Mouse (Mus musculus) heart, embryonic 12.5 days (tissue): ENCODE results near the gene 1700013G24Rik. TPM values are rescaled to one million over a fixed set of nuclear protein-coding genes. Genes with fewer than 3 reads are reported as not detected.
A peak's percentile ranks its signal among the peaks of the same experiment; 100 is the strongest.
"Not testable (repeated sequence)": the region's sequence is repeated elsewhere in the genome, so short reads cannot be mapped to it uniquely, and the experiment has no call there.

Experiments used
- ATAC-seq: fragments of 200-750 bp; cut with Nextera tagmentation; 2 replicates; pipeline ENCODE4 v1.8.0; 2017; ENCODE audit warnings: moderate TSS enrichment, moderate library complexity; ENCODE audit not compliant: insufficient number of reproducible peaks, low FRiP score
- H3K27ac ChIP-seq: fragments of 300-500 bp; sonication (generic); 2 replicates; pipeline ENCODE4 v1.5.1; 2016; ENCODE audit warnings: mild to moderate bottlenecking, moderate library complexity; ENCODE audit not compliant: poor library complexity, severe bottlenecking
- H3K27me3 ChIP-seq: fragments of 300-500 bp; sonication (generic); replicated peaks from 2 replicates; pipeline ENCODE4 v1.6.1; 2016; ENCODE audit warnings: mild to moderate bottlenecking, moderate library complexity
- H3K36me3 ChIP-seq: fragments of 300-500 bp; sonication (generic); 2 replicates; pipeline ENCODE4 v1.6.1; 2016; ENCODE audit warnings: mild to moderate bottlenecking, moderate library complexity
- H3K4me1 ChIP-seq: fragments of 300-500 bp; sonication (generic); replicated peaks from 2 replicates; pipeline ENCODE4 v1.6.1; 2016; ENCODE audit warnings: mild to moderate bottlenecking
- H3K4me2 ChIP-seq: fragments of 300-500 bp; sonication (generic); 2 replicates; pipeline ENCODE4 v1.6.1; 2016; ENCODE audit warnings: mild to moderate bottlenecking, moderate library complexity
- H3K4me3 ChIP-seq: fragments of 300-500 bp; sonication (generic); 2 replicates; pipeline ENCODE4 v1.5.1; 2016; ENCODE audit warnings: mild to moderate bottlenecking
- H3K9ac ChIP-seq: fragments of 300-500 bp; sonication (generic); 2 replicates; pipeline ENCODE4 v1.6.1; 2016; ENCODE audit warnings: mild to moderate bottlenecking, moderate library complexity
- H3K9me3 ChIP-seq: fragments of 300-500 bp; sonication (generic); replicated peaks from 2 replicates; pipeline ENCODE4 v1.6.1; 2016; ENCODE audit warnings: mild to moderate bottlenecking, moderate library complexity
- WGBS: fragments of 180-500 bp; shearing (Covaris S2); methylation state at CpG from one replicate; pipeline ENCODE4 v1.1.7; 2016; 5-methylcytosine and 5-hydroxymethylcytosine counted together
- polyA plus RNA-seq: library from polyadenylated mRNA; unstranded; fragments of >200 nt; fragmentation: Nextera tagmentation; extraction: Ambion mirVana; gene quantifications from 2 replicates; pipeline ENCODE4 v1.2.1, GENCODE M21; 2016

Gene 1700013G24Rik
- not detected in 2 replicates for polyA plus RNA-seq

DNA sequence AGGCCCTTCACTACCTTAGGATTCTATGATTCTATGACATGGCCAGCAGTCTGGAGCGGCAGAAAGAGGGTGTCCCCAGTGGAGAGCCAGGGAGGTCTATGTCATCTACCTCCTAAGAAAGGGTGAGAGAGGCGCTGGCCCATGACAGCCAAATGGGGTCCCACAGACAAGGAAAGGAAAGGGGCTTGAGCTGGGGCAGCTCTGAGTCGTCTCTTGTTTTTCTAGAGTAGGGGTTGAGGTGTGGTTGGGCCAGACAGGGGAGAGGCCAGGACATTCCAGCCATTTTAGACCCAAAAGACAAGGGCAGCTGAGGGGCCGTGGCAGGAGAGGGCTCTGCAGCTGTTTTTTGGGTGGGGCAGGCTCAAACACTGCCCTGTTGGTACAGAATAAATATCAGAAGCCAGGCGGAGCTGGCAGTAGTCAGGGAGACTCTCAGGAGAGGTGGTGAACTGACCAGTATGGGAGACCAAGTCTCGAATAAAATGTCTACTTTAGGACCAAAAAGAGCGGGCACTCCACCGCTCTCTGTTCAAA, at the start of gene 1700013G24Rik:
Gene 1700013G24Rik, plus strand, starts transcription at position 51 of the 534 bp plus-strand sequence.
- H3K4me2 ChIP-seq: no peak within 1 kb of the TSS
- no peaks in the 10 kb centered on the region for H3K9me3 ChIP-seq
- no peak within 1 kb of the TSS for H3K9ac ChIP-seq
- no peak within 1 kb of the TSS for H3K4me3 ChIP-seq
- H3K27me3 ChIP-seq: no peaks in the 10 kb centered on the region
- ATAC-seq: no peak
- H3K4me1 ChIP-seq: peaks cover 35% of the 10 kb centered on the region
- no peak within 1 kb of the TSS for H3K27ac ChIP-seq
- 81% methylated on average over 8 of the region's 8 CpGs for WGBS
- H3K36me3 ChIP-seq: no peaks in the 10 kb centered on the region

DNA sequence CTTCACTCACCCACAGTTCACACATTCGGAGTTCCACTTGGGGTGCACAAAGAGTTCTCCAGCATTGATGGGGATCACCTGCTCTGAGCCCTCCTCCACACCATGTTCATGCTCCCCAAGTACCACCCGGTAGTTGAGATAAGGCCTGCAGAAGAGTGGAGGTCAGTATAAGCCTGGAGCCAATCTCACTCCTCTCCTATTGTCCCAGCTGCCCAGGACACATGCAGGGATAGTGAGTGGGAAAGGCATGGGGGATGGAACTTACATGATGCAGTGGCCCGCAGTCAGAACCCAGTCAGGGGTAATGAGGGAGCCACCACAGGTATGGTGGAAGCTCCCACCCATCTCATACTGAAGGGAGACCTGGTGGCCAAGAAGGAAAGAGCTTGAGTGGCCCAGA, 47.5 kb upstream of the 1700013G24Rik start:
- Histone ChIP-seq H3K27me3 (peaks cover 5% of the 10 kb centered on the region; the same call in 1 of the 2 replicates), H3K4me2 (no peak overlapping the region), H3K27ac (no peak overlapping the region), H3K9me3 (no peaks in the 10 kb centered on the region), H3K4me3 (no peak overlapping the region), H3K36me3 (no peaks in the 10 kb centered on the region), H3K9ac (no peak overlapping the region), H3K4me1 (no peaks in the 10 kb centered on the region)
- WGBS: 83% methylated on average over 3 of the region's 3 CpGs
- ATAC-seq: no peak

DNA sequence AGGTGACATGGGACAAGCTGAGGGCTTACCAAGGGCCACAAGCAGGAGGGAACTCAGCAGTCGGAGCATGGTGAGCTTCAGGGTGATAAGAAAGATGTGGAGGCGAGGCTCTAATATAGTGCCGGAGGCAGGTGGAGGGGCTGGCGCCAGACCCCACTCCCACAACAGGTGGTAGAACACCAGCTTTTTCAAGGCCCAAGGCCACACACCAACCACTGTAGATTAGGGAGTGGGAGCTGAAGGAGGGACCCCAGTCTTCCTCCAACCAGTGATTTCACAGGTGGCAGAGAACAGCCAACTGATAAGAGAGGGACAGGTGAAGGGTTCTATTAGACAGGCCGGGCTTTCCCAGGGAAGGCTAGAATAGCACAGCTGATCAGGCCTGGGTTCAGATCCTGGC, 43.4 kb upstream of the 1700013G24Rik start, which contains the start of gene Cela3a:
Gene Cela3a, minus strand, starts transcription at position 101 of the 400 bp plus-strand sequence.
- ATAC-seq: no peak
- Histone ChIP-seq H3K36me3 (no peaks in the 10 kb centered on the region), H3K9ac (no peak within 1 kb of the TSS), H3K4me2 (no peak within 1 kb of the TSS), H3K4me3 (no peak within 1 kb of the TSS), H3K27ac (no peak within 1 kb of the TSS), H3K4me1 (peaks cover 3% of the 10 kb centered on the region; the same call in 1 of the 2 replicates), H3K9me3 (no peaks in the 10 kb centered on the region), H3K27me3 (0 out of 2 replicates have a peak, but pooled peaks cover 5% of the 10 kb centered on the region)
- WGBS: 80% methylated on average over 5 of the region's 5 CpGs

DNA sequence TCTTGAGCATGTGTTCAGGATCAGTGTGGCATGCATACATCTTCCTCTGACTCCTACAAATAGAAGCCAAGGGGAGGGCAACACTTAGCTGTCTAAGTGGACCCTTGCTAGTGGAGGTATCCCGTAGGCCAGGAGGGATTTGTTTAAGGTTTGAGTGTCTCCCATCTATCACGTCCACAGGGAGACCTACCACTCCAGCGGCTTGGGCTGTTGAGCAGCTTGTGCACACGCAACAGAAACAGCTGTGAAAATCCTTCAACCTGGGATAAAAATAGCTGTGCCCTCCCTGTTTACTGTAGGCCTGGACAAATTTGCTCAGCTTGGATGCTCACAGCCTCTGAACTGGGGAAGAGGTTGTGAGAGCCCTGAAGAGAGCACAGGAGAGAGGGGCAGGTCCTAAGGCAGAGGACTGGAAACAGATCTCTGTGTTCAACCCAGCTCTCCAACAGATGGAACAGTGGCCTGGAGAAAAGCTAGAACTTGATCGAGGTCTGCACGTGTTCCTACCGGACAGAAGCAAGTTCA, 40.8 kb upstream of the 1700013G24Rik start:
- H3K9me3 ChIP-seq, H3K9ac ChIP-seq, H3K27me3 ChIP-seq, H3K4me1 ChIP-seq, H3K4me2 ChIP-seq, ATAC-seq, H3K4me3 ChIP-seq, H3K36me3 ChIP-seq, H3K27ac ChIP-seq: not testable (repeated sequence)
- WGBS: 67% methylated on average over 7 of the region's 7 CpGs

DNA sequence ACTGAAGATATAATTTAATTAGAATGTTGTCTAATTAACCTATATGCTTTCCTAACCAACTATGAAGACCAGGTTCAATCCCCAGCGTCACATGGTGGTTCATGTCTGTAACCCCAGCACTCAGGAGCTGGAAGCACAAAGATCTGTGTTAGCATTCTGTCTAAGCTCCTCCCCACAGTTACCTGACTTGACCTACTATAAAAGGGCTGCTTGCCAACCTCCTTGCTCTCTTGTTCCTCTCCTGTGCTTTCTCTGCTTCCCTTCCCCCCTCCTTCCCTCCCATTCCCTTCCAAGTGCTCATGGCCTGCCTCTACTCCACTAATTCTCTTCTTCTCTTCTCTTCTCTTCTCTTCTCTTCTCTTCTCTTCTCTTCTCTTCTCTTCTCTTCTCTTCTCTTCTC, 38.1 kb upstream of the 1700013G24Rik start:
- Histone ChIP-seq H3K36me3 (no peaks in the 10 kb centered on the region), H3K4me2 (no peak overlapping the region), H3K4me1 (peaks cover 15% of the 10 kb centered on the region), H3K9ac (no peak overlapping the region), H3K9me3 (no peaks in the 10 kb centered on the region), H3K27ac (no peak overlapping the region), H3K4me3 (no peak overlapping the region), H3K27me3 (no peaks in the 10 kb centered on the region)
- no peak for ATAC-seq
- WGBS: 70% methylated on average over 1 of the region's 1 CpGs

DNA sequence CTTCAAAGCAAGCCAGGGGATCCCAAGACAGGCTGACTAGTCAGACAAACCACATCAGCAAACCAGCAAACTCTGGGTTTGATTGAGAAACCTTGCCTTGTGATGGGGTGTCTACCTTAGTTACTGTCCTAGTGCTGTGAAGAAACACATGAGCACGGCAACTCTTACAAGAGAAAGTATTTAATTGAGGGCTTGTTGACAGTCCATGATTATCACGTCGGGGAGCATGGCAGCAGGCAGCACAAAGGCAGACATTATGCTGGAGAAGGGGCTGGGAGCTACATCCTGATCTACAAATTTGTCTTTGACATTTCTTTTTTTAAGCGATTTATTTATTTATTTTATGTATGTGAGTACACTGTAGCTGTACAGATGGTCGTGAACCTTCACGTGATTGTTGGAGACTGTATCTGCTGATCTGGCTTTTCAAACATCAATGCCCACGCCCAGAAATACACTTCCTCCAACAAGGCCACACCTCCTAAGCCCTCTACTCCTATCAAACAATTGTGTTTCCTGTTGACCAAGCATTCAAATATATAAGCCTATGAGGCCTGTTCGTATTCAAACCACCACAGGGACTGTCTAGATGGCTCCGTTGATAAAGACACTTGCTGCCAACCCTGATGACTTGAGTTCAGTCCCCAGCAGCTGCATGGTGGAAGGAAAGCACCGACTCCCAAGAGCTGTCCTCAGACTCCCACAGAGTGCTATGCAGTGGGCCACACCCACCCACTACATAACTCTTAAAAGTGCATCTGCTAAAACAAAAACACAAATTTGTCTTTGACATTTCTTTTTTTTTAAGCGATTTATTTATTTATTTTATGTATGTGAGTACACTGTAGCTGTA, 35.1 kb upstream of the 1700013G24Rik start:
- 54% methylated on average over 11 of the region's 11 CpGs for WGBS
- Histone ChIP-seq H3K9me3 (no peaks in the 10 kb centered on the region), H3K27me3 (no peaks in the 10 kb centered on the region), H3K36me3 (no peaks in the 10 kb centered on the region), H3K9ac (no peak overlapping the region), H3K4me2 (no peak overlapping the region), H3K4me3 (no peak overlapping the region), H3K27ac (no peak overlapping the region), H3K4me1 (peaks cover 11% of the 10 kb centered on the region; the same call in 1 of the 2 replicates)
- no peak for ATAC-seq

DNA sequence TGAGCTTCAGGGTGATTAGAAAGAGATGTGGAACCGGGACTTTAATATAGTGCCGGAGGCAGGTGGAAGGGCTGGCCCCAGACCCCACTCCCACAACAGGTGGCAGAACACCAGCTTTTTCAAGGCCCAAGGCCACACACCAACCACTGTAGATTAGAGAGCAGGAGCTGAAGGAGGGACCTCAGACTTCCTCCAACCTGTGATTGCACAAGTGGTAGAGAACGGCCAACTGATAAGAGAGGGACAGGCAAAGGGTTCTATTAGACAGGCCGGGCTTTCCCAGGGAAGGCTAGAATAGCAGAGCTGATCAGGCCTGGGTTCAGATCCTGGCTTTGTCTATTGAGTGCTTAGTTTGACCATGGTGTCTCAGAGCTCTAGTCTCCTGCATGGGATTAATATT, 22.6 kb upstream of the 1700013G24Rik start, which contains the start of gene Cela3b:
Gene Cela3b, minus strand, starts transcription at position 39 of the 400 bp plus-strand sequence.
- no peaks in the 10 kb centered on the region for H3K27me3 ChIP-seq
- H3K4me3 ChIP-seq: no peak within 1 kb of the TSS
- H3K9ac ChIP-seq: no peak within 1 kb of the TSS
- 51% methylated on average over 4 of the region's 4 CpGs for WGBS
- no peaks in the 10 kb centered on the region for H3K9me3 ChIP-seq
- no peak within 1 kb of the TSS for H3K27ac ChIP-seq
- peaks cover 8% of the 10 kb centered on the region for H3K4me1 ChIP-seq
- no peaks in the 10 kb centered on the region for H3K36me3 ChIP-seq
- no peak within 1 kb of the TSS for H3K4me2 ChIP-seq
- no peak for ATAC-seq

DNA sequence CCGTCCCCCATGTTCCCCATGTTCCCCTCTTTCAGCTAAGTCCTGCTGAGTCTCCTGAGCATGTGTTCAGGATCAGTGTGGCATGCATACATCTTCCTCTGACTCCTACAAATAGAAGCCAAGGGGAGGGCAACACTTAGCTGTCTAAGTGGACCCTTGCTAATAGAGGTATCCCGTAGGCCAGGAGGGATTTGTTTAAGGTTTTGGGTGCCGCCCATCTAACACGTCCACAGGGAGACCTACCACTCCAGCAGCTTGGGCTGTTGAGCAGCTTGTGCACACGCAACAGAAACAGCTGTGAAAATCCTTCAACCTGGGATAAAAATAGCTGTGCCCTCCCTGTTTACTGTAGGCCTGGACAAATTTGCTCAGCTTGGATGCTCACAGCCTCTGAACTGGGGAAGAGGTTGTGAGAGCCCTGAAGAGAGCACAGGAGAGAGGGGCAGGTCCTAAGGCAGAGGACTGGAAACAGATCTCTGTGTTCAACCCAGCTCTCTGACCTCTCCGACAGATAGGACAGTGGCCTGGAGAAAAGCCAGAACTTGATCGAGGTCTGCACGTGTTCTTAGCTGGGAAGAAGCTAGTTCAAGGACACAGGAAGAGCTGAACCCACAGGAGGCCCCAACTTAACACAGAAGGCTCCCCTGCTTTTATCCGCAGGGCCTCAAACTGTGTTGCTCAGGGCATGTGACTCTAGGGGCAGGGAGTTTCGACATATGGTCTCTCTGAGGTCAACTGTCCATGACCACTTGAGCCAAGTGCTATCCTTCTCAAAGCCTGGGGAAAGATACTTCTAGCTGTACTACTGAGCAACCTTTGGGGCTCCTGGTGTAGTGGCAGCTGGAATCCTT, 20.2 kb upstream of the 1700013G24Rik start:
- WGBS: 47% methylated on average over 10 of the region's 10 CpGs
- Histone ChIP-seq H3K4me1 (peaks cover 15% of the 10 kb centered on the region), H3K27ac (peak overlapping the region; percentile 73)
- not testable (repeated sequence) for H3K9me3 ChIP-seq, H3K4me3 ChIP-seq, ATAC-seq, H3K9ac ChIP-seq, H3K4me2 ChIP-seq, H3K36me3 ChIP-seq, H3K27me3 ChIP-seq

DNA sequence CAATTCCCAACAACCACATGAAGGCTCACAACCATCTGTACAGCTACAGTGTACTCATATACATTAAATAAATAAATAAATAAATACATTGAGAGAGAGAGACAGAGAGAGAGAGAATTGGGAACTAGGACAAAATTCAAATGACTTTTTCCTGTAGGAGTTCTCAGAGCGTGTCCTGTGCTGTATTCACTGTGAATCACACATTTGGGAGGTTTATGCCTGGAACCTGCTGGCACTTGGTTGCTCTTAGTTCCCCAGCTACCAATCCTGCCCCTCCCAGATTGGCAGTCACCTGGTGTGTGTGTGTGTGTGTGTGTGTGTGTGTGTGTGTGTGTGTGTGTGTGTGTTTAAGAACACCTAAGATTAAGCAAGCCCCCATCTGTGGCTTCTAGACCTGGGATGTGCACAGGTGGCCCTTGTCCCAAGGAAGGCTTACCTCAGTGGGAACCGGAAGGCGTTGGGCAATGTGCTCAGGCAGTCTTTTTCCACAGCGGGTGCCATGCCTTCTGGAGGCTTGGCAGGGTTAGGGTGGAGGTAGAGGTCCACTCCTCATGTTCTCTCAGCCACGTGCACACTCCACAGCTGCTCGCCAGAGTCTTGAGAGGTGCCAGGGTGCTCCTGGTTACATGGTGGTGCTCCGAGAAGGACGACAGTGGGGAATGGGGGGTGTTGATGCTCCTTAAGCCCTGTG, 16.0 kb upstream of the 1700013G24Rik start:
- Histone ChIP-seq H3K9ac (no peak overlapping the region), H3K4me3 (no peak overlapping the region), H3K36me3 (no peaks in the 10 kb centered on the region), H3K4me2 (no peak overlapping the region), H3K27ac (no peak overlapping the region), H3K9me3 (peaks cover 4% of the 10 kb centered on the region; the same call in 1 of the 2 replicates), H3K4me1 (peaks cover 15% of the 10 kb centered on the region), H3K27me3 (no peaks in the 10 kb centered on the region)
- 83% methylated on average over 8 of the region's 8 CpGs for WGBS
- no peak for ATAC-seq

DNA sequence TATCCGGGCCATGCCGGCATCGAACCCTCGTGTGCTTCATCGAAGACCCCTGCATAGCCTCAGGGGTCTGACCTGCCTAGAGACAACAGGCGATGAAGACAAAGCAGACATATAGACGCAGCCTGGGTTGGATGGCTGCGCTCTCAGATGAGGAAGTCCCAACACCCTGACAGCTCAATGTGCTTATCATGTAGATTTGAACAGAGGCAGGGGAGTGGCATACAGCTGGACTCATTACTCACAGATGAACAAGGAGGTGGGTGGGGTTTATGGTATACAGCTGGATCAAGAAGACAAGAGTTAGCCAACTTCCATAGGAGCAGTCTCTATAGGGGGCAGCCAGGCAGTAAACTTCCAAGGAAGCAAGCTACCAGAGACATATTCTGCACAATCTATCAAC, 14.2 kb upstream of the 1700013G24Rik start:
- Histone ChIP-seq H3K4me2 (no peak overlapping the region), H3K36me3 (no peaks in the 10 kb centered on the region), H3K9me3 (peaks cover 4% of the 10 kb centered on the region; the same call in 1 of the 2 replicates), H3K27ac (no peak overlapping the region), H3K4me1 (peaks cover 7% of the 10 kb centered on the region), H3K9ac (no peak overlapping the region), H3K4me3 (no peak overlapping the region), H3K27me3 (no peaks in the 10 kb centered on the region)
- ATAC-seq: peak; percentile 27; the same call in 1 of the 2 replicates
- 66% methylated on average over 8 of the region's 8 CpGs for WGBS
